Mouse (Mus musculus) embryonic facial prominence, embryonic 11.5 days (tissue): ENCODE measurements around the gene Raver1. TPM values are rescaled to one million over a fixed set of nuclear protein-coding genes. Genes with fewer than 3 reads are reported as not detected.

Experiments used
- ATAC-seq: fragments of 200-750 bp; cut with Nextera tagmentation; replicated peaks from 2 replicates; pipeline ENCODE4 v1.8.0; 2017; ENCODE audit warnings: low read depth; ENCODE audit not compliant: insufficient number of reproducible peaks, low FRiP score, low TSS enrichment
- DNase-seq: peaks from one replicate; pipeline ENCODE4 v3.0.0-alpha.2; 2015; ENCODE audit warnings: low spot score
- H3K27ac ChIP-seq: fragments of 300-500 bp; sonication (generic); replicated peaks from 2 replicates; pipeline ENCODE4 v1.5.1; 2014; ENCODE audit warnings: mild to moderate bottlenecking, low read depth, low read length, control low read depth
- H3K27me3 ChIP-seq: fragments of 300-500 bp; sonication (generic); 2 replicates; pipeline ENCODE4 v1.6.1; 2014; ENCODE audit warnings: mild to moderate bottlenecking, low read length, moderate library complexity, mixed read lengths; ENCODE audit not compliant: control insufficient read depth, insufficient read depth
- H3K36me3 ChIP-seq: fragments of 300-500 bp; sonication (generic); replicated peaks from 2 replicates; pipeline ENCODE4 v1.6.1; 2014; ENCODE audit warnings: low read depth, mild to moderate bottlenecking, low read length, moderate library complexity, mixed read lengths; ENCODE audit not compliant: control insufficient read depth, insufficient read depth
- H3K4me1 ChIP-seq: fragments of 300-500 bp; sonication (generic); 2 replicates; pipeline ENCODE4 v1.6.1; 2014; ENCODE audit warnings: low read length, mixed read lengths; ENCODE audit not compliant: control insufficient read depth, insufficient read depth
- H3K4me2 ChIP-seq: fragments of 300-500 bp; sonication (generic); 2 replicates; pipeline ENCODE4 v1.6.1; 2014; ENCODE audit warnings: low read depth, mild to moderate bottlenecking, control low read depth, low read length, moderate library complexity
- H3K4me3 ChIP-seq: fragments of 300-500 bp; sonication (generic); 2 replicates; pipeline ENCODE4 v1.5.1; 2014; ENCODE audit warnings: low read depth, low read length, control low read depth
- H3K9ac ChIP-seq: fragments of 300-500 bp; sonication (generic); replicated peaks from 2 replicates; pipeline ENCODE4 v1.6.1; 2014; ENCODE audit warnings: mild to moderate bottlenecking, control low read depth, low read length
- H3K9me3 ChIP-seq: fragments of 300-500 bp; sonication (generic); replicated peaks from 2 replicates; pipeline ENCODE4 v1.6.1; 2016; ENCODE audit warnings: mild to moderate bottlenecking, low read length, inconsistent platforms, mixed read lengths; ENCODE audit not compliant: control insufficient read depth
- WGBS: fragments of 180-500 bp; shearing (Covaris S2); extraction: QIAGEN DNeasy Blood & Tissue Kit; methylation state at CpG from one replicate; pipeline ENCODE4 v1.1.7; 2014; 5-methylcytosine and 5-hydroxymethylcytosine counted together
- polyA plus RNA-seq: library from polyadenylated mRNA; unstranded; fragments of >200 nt; fragmentation: Nextera tagmentation; extraction: Ambion mirVana; gene quantifications from 2 replicates; pipeline ENCODE4 v1.2.1, GENCODE M21; 2014

Gene Raver1
- polyA plus RNA-seq, 1 experiment from 2014 or later, result 63.1 TPM

- H3K4me1 ChIP-seq, result no peaks in the 10 kb centered on the region
- 82% methylated on average over 9 of the region's 9 CpGs for WGBS
- no peak overlapping the region for H3K4me2 ChIP-seq
- H3K9ac ChIP-seq, result no peak overlapping the region
- ATAC-seq (no peak), DNase-seq (no peak)
- H3K9me3 ChIP-seq, result no peaks in the 10 kb centered on the region
- no peak overlapping the region for H3K27ac ChIP-seq
- H3K4me3 ChIP-seq, result no peak overlapping the region
- H3K36me3 ChIP-seq, result peaks cover 1% of the 10 kb centered on the region; the same call in 1 of the 2 replicates
- H3K27me3 ChIP-seq, result no peaks in the 10 kb centered on the region
Observed at GRCm38 (mm10) chr9:21133064-21133707, 41.4 kb upstream of the Raver1 start.

- Histone ChIP-seq H3K9me3 (no peaks in the 10 kb centered on the region), H3K27me3 (no peaks in the 10 kb centered on the region), H3K4me1 (no peaks in the 10 kb centered on the region), H3K36me3 (no peaks in the 10 kb centered on the region), H3K27ac (no peak overlapping the region), H3K9ac (no peak overlapping the region), H3K4me3 (no peak overlapping the region), H3K4me2 (no peak overlapping the region)
- DNase-seq (no peak), ATAC-seq (no peak)
- 83% methylated on average over 12 of the region's 12 CpGs for WGBS
Observed at GRCm38 (mm10) chr9:21132102-21132775, 40.4 kb upstream of the Raver1 start.

- peak within 1 kb of the TSS; percentile 73 for H3K9ac ChIP-seq
- peak within 1 kb of the TSS; percentile 70 for H3K4me2 ChIP-seq
- 6% methylated on average over 37 of the region's 37 CpGs for WGBS
- no peaks in the 10 kb centered on the region; the same call in 1 of the 2 replicates for H3K36me3 ChIP-seq
- peak within 1 kb of the TSS; percentile 63 for H3K4me3 ChIP-seq
- DNase-seq (peak; percentile 96), ATAC-seq (peak; percentile 98)
- no peaks in the 10 kb centered on the region for H3K4me1 ChIP-seq
- no peaks in the 10 kb centered on the region for H3K27me3 ChIP-seq
- H3K27ac ChIP-seq, result no peak within 1 kb of the TSS
- H3K9me3 ChIP-seq, result no peaks in the 10 kb centered on the region
Observed at GRCm38 (mm10) chr9:21131059-21131956, 39.5 kb upstream of the Raver1 start, which contains the start of gene Tyk2. TSS of gene Tyk2 (minus strand) at chr9:21131243.

- DNase-seq, result no peak
- no peaks in the 10 kb centered on the region for H3K27me3 ChIP-seq
- no peak overlapping the region for H3K4me2 ChIP-seq
- H3K4me1 ChIP-seq, result no peaks in the 10 kb centered on the region
- ATAC-seq, result no peak
- 88% methylated on average over 2 of the region's 2 CpGs for WGBS
- no peak overlapping the region for H3K4me3 ChIP-seq
- no peaks in the 10 kb centered on the region; the same call in 1 of the 2 replicates for H3K36me3 ChIP-seq
- no peak overlapping the region for H3K9ac ChIP-seq
- H3K9me3 ChIP-seq, result no peaks in the 10 kb centered on the region
- no peak overlapping the region for H3K27ac ChIP-seq
Observed at GRCm38 (mm10) chr9:21126259-21126627, 34.4 kb upstream of the Raver1 start.

- Histone ChIP-seq H3K9ac (no peak overlapping the region), H3K27ac (no peak overlapping the region), H3K4me1 (no peaks in the 10 kb centered on the region), H3K9me3 (no peaks in the 10 kb centered on the region), H3K27me3 (no peaks in the 10 kb centered on the region), H3K36me3 (no peaks in the 10 kb centered on the region; the same call in 1 of the 2 replicates), H3K4me2 (no peak overlapping the region), H3K4me3 (no peak overlapping the region)
- ATAC-seq (no peak), DNase-seq (no peak)
- 91% methylated on average over 9 of the region's 9 CpGs for WGBS
Observed at GRCm38 (mm10) chr9:21125502-21126258, 33.9 kb upstream of the Raver1 start.

- Histone ChIP-seq H3K4me3 (no peak overlapping the region), H3K9ac (no peak overlapping the region), H3K4me1 (no peaks in the 10 kb centered on the region), H3K4me2 (no peak overlapping the region), H3K27me3 (no peaks in the 10 kb centered on the region), H3K27ac (no peak overlapping the region), H3K9me3 (no peaks in the 10 kb centered on the region), H3K36me3 (no peaks in the 10 kb centered on the region; the same call in 1 of the 2 replicates)
- 89% methylated on average over 5 of the region's 5 CpGs for WGBS
- ATAC-seq (no peak), DNase-seq (no peak)
Observed at GRCm38 (mm10) chr9:21124837-21125236, 33.0 kb upstream of the Raver1 start.

GRCm38 (mm10) chr9:21121483-21121882 lies 29.7 kb upstream of the Raver1 start:
- no peak overlapping the region for H3K4me2 ChIP-seq
- H3K9me3 ChIP-seq, result no peaks in the 10 kb centered on the region
- H3K4me1 ChIP-seq, result no peaks in the 10 kb centered on the region
- no peak overlapping the region for H3K27ac ChIP-seq
- no peaks in the 10 kb centered on the region for H3K27me3 ChIP-seq
- WGBS, result 83% methylated on average over 16 of the region's 16 CpGs
- no peak overlapping the region for H3K4me3 ChIP-seq
- no peak overlapping the region for H3K9ac ChIP-seq
- no peak for ATAC-seq
- no peaks in the 10 kb centered on the region; the same call in 1 of the 2 replicates for H3K36me3 ChIP-seq
- DNase-seq, result no peak
